Mouse (Mus musculus) kidney, postnatal 25 days (tissue): ENCODE measurements around the gene Cnppd1.

Experiments used
- DNase-seq, 2 experiments: peaks; one replicate each; pipeline ENCODE4 v3.0.0; 2021; ENCODE audit warnings: mixed read lengths in 2 of 2

Cnppd1 gene

GRCm38 (mm10) chr1:75147411-75148135 lies 5.1 kb upstream of the Cnppd1 start:
- peak; percentile 49 to 79 for DNase-seq

- DNase-seq = no peak
Measured at GRCm38 (mm10) chr1:75145589-75145988, 3.1 kb upstream of the Cnppd1 start.

DNA sequence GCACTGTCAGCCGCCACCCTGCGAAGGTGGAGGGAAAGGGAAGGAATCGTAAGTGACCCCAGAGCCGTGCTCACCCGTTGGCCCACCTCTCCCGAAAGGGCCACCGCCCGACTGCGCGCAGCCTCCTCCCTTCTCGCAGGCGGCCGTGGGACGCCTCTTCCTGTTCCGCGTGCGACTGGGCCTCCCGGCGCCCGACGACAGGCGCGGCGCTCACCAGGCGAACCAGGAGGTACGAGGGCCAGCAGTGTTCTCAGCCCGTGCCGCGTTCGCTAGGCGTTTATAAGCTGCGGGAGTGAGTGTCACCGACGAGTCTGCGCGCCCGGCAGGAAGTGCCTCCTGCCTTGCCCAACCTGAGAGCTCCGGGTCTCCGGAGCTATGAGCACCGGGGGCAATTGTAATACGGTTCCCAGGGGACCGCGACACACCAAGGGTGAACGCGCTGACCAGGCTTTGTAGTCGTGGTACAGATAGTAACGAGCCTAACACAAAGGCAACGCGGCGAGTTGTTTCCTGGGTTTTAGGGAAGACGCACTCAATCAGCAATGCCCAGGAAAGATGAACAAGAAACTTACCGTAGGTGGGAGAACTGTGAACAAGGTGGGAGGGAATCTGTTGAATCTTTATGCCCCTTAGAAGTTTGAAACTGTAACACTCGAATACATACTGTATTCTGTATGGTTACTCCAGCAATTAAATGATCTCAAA lies 873 bp downstream of the Cnppd1 start:
- peak; percentile 69 to 88 for DNase-seq

DNA sequence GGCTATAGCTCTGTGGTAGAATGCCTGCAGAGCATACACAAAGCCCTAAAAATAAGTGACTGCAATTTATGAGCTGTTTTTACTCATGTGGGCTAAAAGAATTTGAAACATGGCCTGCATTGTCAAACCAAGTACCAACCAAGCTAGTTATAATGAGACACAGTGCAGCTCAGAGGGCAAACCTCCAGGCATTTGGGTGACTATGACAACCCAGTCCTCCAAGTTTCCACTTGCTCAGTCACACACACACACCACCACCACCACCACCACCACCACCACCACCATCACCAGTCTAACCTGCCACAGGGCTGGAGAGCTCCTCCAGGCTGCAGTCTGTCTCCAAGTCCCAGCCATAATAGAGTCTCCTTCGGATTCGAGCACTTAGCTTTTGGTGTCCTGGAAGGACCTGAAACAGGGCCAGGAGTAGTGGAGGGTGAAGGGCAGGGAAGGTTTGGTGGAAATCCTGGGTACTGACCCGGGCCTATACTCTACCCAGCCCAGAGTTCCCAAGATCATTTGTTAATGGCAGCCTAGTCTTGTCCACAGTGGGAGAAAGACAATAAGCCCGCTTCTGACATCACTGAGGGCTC lies 1.8 kb downstream of the Cnppd1 start:
- DNase-seq = peak; percentile 38 to 65

DNA sequence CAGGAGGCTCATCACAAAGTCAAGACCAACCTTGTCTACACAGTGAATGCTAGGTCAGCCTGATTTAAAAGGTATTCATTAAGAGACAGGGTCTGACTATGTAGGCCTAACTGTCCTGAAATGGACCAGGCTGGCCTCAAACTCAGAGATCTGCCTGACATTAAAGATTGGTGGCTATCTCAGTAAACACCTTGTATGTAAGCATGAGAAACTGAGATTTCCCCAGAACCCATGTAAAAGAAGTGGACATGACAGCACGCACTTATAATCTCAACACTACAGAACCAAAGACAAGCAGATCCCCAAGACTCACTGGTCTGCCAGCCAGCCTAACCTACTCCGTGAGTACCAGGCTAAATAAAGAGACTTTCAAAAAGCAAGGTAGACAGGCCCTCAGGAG lies 4.1 kb downstream of the Cnppd1 start:
- DNase-seq = no peak

GRCm38 (mm10) chr1:75136730-75137129 lies 5.8 kb downstream of the Cnppd1 start:
- DNase-seq = no peak

GRCm38 (mm10) chr1:75136293-75136692 lies 6.2 kb downstream of the Cnppd1 start:
- no peak for DNase-seq

- DNase-seq = peak; percentile 67 to 83
Measured at GRCm38 (mm10) chr1:75133421-75134207, 8.9 kb downstream of the Cnppd1 start, which contains the start of gene Slc23a3. Slc23a3 (minus strand) TSS chr1:75133890.

DNA sequence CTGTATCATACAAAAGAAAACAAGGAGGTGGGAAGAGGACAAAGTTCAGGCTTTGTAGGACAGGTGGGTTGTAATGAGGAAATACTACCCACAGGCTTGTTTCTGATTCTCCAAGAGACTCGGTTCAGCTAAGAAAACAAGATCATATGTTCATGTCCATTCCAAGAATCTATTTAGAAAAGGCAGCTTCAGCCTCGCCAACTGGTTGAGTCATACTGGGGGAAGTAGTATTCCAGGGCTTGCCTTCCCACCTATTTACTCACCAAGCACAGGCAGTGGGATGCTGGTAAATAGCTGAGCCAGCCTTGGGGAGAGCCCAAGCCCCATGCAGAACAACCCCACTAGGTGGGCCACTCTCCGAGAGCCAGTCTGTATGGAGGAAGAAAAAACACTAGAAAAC lies 13.9 kb downstream of the Cnppd1 start:
- no peak for DNase-seq

GRCm38 (mm10) chr1:75125418-75125817 lies 17.1 kb downstream of the Cnppd1 start:
- DNase-seq = no peak

DNA sequence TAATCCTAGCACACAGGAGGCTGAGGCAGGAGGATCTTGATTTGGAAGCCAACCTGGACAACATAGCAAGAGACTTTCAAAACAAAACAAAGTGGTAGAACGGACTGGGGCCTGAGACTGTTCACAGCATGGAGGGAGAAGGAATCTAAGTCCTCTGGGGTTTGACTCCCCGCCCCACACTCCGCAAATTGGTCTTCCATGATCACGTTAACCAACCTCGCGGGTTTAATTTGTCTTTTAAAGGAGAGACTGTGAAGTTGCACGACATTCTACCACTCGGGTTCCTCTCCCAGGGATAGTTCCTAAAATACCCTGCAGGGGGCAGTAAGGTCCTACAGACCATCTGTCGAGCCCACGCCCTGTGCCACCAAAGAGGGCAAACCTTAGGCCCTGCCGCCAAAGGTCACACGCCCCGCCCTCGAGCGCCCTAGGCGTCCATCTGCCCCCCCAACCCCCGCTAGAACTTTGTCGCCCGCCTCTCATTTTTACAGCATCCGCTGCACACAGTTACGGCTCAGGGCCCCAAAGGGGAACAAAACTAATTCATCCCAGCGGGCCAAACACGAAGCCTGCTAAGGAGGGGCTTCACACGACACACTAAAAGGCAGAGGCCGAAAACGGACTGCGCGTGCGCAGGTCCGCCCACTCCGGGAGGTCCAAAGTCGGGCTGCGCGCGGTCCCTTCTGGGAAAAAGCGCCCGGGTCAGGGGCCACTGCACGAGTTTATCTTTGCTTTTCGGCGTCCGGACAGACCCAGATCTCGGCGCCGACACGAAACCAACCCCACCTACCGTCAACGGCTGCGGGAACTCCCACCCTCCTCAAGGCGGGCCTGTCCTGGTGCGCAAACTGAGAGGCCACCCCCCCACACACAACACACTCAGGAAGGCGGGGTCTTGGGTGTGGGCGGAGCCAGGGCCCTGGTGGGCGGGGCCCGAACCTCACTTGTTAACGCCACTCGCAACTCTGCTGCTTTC lies 17.9 kb downstream of the Cnppd1 start, which contains the start of gene Nhej1:
TSS of gene Nhej1 (minus strand) at position 855 of the 976 bp plus-strand sequence.
- peak; percentile 97 to 98 for DNase-seq

- peak in 1 of 2 experiments; percentile 25 for DNase-seq
Measured at GRCm38 (mm10) chr1:75122211-75122610, 20.3 kb downstream of the Cnppd1 start.
